Mouse (Mus musculus) forebrain, postnatal 0 days (tissue): ENCODE results near the gene Prl. TPM values are rescaled to one million over a fixed set of nuclear protein-coding genes. Genes with fewer than 3 reads are reported as not detected.
"Not testable (repeated sequence)": the region's sequence is repeated elsewhere in the genome, so short reads cannot be mapped to it uniquely, and the experiment has no call there.

Experiments
- ATAC-seq: fragments of 200-750 bp; cut with Nextera tagmentation; 2 replicates; pipeline ENCODE4 v1.8.0; 2017; ENCODE audit warnings: mild to moderate bottlenecking, moderate library complexity
- DNase-seq: peaks from one replicate; pipeline ENCODE4 v3.0.0-alpha.2; 2015
- H3K27ac ChIP-seq: fragments of 300-500 bp; sonication (generic); 2 replicates; pipeline ENCODE4 v1.5.1; 2014; ENCODE audit warnings: low read depth, mild to moderate bottlenecking, antibody characterized with exemption, low read length, moderate library complexity, mixed read lengths
- H3K27me3 ChIP-seq: fragments of 300-500 bp; sonication (generic); 2 replicates; pipeline ENCODE4 v1.6.1; 2014; ENCODE audit warnings: mild to moderate bottlenecking, low read length, mixed read lengths; ENCODE audit not compliant: insufficient read depth
- H3K36me3 ChIP-seq: fragments of 300-500 bp; sonication (generic); 2 replicates; pipeline ENCODE4 v1.6.1; 2014; ENCODE audit warnings: mild to moderate bottlenecking, moderate library complexity; ENCODE audit not compliant: insufficient read depth
- H3K4me1 ChIP-seq: fragments of 300-500 bp; sonication (generic); 2 replicates; pipeline ENCODE4 v1.6.1; 2014; ENCODE audit warnings: antibody characterized with exemption; ENCODE audit not compliant: insufficient read depth
- H3K4me2 ChIP-seq: fragments of 300-500 bp; sonication (generic); 2 replicates; pipeline ENCODE4 v1.6.1; 2014; ENCODE audit warnings: low read depth, mild to moderate bottlenecking, moderate library complexity
- H3K4me3 ChIP-seq: fragments of 300-500 bp; sonication (generic); 2 replicates; pipeline ENCODE4 v1.5.1; 2014; ENCODE audit warnings: low read depth, low read length, mixed read lengths
- H3K9ac ChIP-seq: fragments of 300-500 bp; sonication (generic); 2 replicates; pipeline ENCODE4 v1.6.1; 2014; ENCODE audit warnings: mild to moderate bottlenecking
- H3K9me3 ChIP-seq: fragments of 300-500 bp; sonication (generic); 2 replicates; pipeline ENCODE4 v1.6.1; 2016; ENCODE audit warnings: low read length
- CTCF ChIP-seq: sonication (generic); IDR thresholded peaks from 2 replicates; pipeline ENCODE4 v1.5.1; 2016; ENCODE audit warnings: antibody characterized with exemption, control low read depth, low read depth
- WGBS: fragments of 180-500 bp; shearing (Covaris S2); extraction: QIAGEN DNeasy Blood & Tissue Kit; methylation state at CpG from one replicate; pipeline ENCODE4 v1.1.7; 2014; 5-methylcytosine and 5-hydroxymethylcytosine counted together
- polyA plus RNA-seq: library from polyadenylated mRNA; unstranded; fragments of >200 nt; fragmentation: Nextera tagmentation; extraction: Ambion mirVana; gene quantifications from 2 replicates; pipeline ENCODE4 v1.2.1, GENCODE M21; 2015
- total RNA-seq: library from RNA; depleted of rRNA; stranded (reverse); fragments of >200 nt; gene quantifications from 2 replicates; pipeline ENCODE4 v1.2.3, GENCODE M21; 2014; rRNA removed

Prl gene
- total and polyA plus RNA-seq, 2 experiments from 2014 or later = not detected

DNA sequence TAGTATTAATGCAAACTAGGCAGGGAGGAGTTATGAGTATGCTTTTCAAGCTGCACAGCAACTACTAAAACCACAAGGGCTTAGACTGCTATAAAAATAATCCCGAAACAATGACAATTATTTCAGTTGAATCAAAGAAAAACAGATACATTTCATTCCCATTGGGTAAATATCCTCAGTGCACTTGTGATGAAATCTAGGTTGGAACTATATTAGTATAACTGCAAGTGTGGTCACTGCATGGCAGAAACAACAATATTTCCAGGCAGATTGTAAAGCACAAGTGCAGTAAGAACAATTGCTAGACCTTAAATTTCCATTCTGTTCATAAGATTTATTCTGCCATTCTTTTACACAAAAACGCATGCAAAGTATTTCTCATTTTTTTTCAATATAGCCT, 15.2 kb upstream of the Prl start:
- Histone ChIP-seq H3K27ac (no peak overlapping the region), H3K36me3 (no peaks in the 10 kb centered on the region), H3K9me3 (no peaks in the 10 kb centered on the region), H3K4me2 (no peak overlapping the region), H3K27me3 (no peaks in the 10 kb centered on the region), H3K9ac (no peak overlapping the region), H3K4me3 (no peak overlapping the region), H3K4me1 (no peaks in the 10 kb centered on the region)
- 86% methylated on average over 2 of the region's 2 CpGs for WGBS
- DNase-seq = no peak
- ATAC-seq = no peak
- TF ChIP-seq CTCF = no peak

DNA sequence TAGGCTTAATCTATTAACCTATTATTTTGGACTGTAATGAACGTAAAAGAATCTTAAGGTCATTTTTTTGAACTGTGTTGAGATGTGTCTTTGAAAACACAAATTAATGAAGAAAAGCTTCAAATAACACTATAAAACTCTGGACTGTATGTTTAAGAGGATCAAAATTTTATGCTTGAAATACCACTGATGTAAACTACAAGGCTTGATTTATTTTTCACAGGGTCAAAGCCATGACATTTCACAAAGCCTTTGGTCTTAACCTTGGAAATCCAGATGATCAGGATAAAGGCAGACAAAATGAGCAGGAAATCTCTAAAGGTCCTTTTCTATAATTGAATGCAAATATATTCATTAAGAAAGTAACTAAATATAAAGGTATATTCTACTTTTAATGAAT, 14.0 kb upstream of the Prl start:
- H3K27me3 ChIP-seq = no peaks in the 10 kb centered on the region
- no peaks in the 10 kb centered on the region for H3K36me3 ChIP-seq
- no peaks in the 10 kb centered on the region for H3K9me3 ChIP-seq
- WGBS = 72% methylated on average over 1 of the region's 1 CpGs
- ATAC-seq (no peak), DNase-seq (no peak)
- no peak overlapping the region for H3K27ac ChIP-seq
- no peak for TF ChIP-seq CTCF
- no peak overlapping the region for H3K4me3 ChIP-seq
- H3K4me2 ChIP-seq = no peak overlapping the region
- no peak overlapping the region for H3K9ac ChIP-seq
- no peaks in the 10 kb centered on the region for H3K4me1 ChIP-seq

GRCm38 (mm10) chr13:27059177-27059576, 1.8 kb downstream of the Prl start:
- peak; percentile 45; the same call in 1 of the 2 replicates for ATAC-seq
- H3K27me3 ChIP-seq = no peaks in the 10 kb centered on the region
- H3K9ac ChIP-seq = no peak overlapping the region
- H3K4me2 ChIP-seq = no peak overlapping the region
- DNase-seq = peak; percentile 42
- WGBS = 63% methylated on average over 7 of the region's 7 CpGs
- H3K36me3 ChIP-seq = no peaks in the 10 kb centered on the region
- no peak overlapping the region for H3K27ac ChIP-seq
- H3K9me3 ChIP-seq = no peaks in the 10 kb centered on the region
- TF ChIP-seq CTCF = no peak
- H3K4me3 ChIP-seq = no peak overlapping the region
- H3K4me1 ChIP-seq = no peaks in the 10 kb centered on the region

DNA sequence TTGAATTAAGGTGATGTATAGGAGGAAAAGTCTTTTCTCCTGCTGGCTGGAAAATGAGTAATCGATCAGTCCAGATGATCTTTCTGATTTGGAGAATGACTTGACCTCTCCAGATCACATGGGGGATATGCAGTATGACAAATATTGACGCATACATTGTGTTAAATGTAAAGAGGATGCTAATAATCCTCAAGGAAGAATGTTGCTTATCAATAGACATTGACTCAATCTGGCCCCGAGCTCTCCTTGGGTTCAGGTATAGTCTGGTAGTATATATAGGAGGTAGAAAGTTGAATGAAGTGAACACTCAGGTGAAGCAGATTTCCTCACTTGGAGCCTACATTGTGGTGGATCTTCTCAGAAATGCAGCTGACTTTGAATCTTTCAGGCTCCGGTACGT, 36.5 kb downstream of the Prl start, which contains the start of gene Prl3d1:
Gene Prl3d1 (plus strand): TSS at position 301 of the 400 bp plus-strand sequence.
- H3K36me3 ChIP-seq, H3K27ac ChIP-seq, H3K4me3 ChIP-seq, H3K4me2 ChIP-seq, H3K4me1 ChIP-seq, H3K9me3 ChIP-seq, H3K27me3 ChIP-seq, DNase-seq, H3K9ac ChIP-seq, ATAC-seq: not testable (repeated sequence)
- 96% methylated on average over 5 of the region's 5 CpGs for WGBS

Other genes starting within 250 kb of the Prl start
- not detected in 2 replicates for gene Prl3d1, start 36.6 kb downstream of the Prl start, total RNA-seq
- not detected in 2 replicates for gene Prl3d1, start 36.6 kb downstream of the Prl start, polyA plus RNA-seq
- not detected in 2 replicates for gene Prl3d2, start 64.1 kb downstream of the Prl start, total RNA-seq
- gene Prl3d2, start 64.1 kb downstream of the Prl start, polyA plus RNA-seq = not detected in 2 replicates
- not detected in 2 replicates for gene Prl3d3, start 99.2 kb downstream of the Prl start, total RNA-seq
- gene Prl3d3, start 99.2 kb downstream of the Prl start, polyA plus RNA-seq = not detected in 2 replicates
- not detected in 2 replicates for gene Prl3c1, start 139.1 kb downstream of the Prl start, total RNA-seq
- not detected in 2 replicates for gene Prl3c1, start 139.1 kb downstream of the Prl start, polyA plus RNA-seq
- not detected in 2 replicates for gene Prl3b1, start 184.3 kb downstream of the Prl start, total RNA-seq
- gene Prl3b1, start 184.3 kb downstream of the Prl start, polyA plus RNA-seq = not detected in 2 replicates
- not detected in 2 replicates for gene Prl3a1, start 201.9 kb downstream of the Prl start, total RNA-seq
- gene Prl3a1, start 201.9 kb downstream of the Prl start, polyA plus RNA-seq = not detected in 2 replicates